Mouse (Mus musculus): ENCODE data around the gene Osm. TPM values are rescaled to one million over a fixed set of nuclear protein-coding genes. Genes with fewer than 3 reads are reported as not detected.

Gene Osm
- polyA plus RNA-seq, 1 experiment from 2014 or later = not detected

DNA sequence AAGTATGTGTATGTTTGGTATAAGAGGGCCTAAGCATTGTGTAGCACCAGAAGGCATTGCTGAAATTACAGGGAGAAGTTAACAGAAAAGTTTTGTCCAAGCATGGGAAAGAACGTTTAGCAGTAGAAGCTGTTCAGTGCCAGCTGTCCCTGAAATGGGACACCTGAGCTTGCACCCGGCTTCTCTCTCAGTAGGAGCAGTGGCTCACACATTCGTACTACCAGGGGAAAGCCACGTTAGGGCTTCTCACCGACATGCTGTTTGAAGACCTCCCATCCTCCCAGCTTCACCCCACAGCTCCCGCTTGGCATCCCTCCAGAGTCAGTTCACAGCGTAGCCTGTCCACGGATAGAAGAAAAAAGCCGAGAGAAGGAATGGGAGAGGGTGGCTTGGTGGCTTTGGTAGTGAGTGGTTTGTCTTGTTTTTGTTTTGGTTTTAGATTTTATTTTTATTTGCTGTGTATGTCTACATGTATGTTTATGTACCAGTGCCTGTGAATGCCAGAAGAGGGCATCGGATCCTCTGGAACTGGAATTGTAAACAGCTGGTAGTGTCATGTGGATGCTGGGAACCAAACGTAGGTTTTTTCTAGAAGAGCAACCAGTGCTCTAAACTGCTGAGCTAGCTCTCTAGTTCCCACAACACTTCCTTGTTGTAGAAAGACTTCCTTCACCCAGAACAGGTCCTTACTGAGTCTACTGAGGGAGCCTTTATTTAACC, 34.1 kb upstream of the Osm start:
- no peak for ATAC-seq (ENCODE audit: insufficient number of reproducible peaks, insufficient read depth, low FRiP score, low TSS enrichment, low read depth)
- H3K4me1 ChIP-seq (replicated peaks) = no peaks in the 10 kb centered on the region
- no peak overlapping the region for H3K4me2 ChIP-seq
- H3K36me3 ChIP-seq = peaks cover 17% of the 10 kb centered on the region
- H3K4me3 ChIP-seq (replicated peaks) = no peak overlapping the region
- no peaks in the 10 kb centered on the region for H3K9me3 ChIP-seq
- H3K27me3 ChIP-seq = no peaks in the 10 kb centered on the region
- 79% methylated on average over 11 of the region's 11 CpGs for WGBS
- H3K27ac ChIP-seq = no peak overlapping the region
- H3K9ac ChIP-seq (replicated peaks) = no peak overlapping the region

DNA sequence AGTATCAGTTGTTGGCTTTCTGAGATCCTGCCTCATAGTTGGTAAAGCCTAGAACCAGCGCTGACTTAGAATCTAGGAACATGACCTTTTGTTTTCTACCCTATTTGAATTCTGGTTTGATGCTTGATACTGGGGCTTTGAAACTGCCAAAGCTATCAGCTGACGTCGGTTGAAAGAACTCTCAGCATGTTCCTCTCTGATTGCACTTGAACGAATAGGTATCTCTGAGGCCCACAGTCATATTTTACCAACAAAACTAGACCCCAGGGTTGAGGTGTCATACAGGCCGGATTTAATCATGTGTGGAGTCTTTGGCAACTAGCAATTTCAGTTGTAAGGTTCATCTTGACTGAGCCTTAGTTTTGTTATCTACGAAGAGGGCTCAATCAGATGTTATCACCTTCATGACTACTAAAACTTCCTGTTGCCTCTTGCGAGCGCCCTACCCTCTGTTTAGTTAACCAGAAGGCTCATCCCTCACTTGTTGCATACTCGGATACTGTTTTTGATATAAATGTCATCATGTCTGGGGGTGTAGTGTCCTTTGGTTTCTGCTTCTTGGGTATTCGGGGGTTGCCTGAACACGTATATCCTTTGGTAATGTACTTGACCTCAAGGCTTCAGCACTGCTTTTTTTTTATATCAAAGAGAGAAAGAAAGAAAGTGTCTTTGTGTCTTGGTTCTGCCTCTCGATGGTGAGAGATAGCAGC, 33.1 kb upstream of the Osm start:
- Histone ChIP-seq H3K27ac (no peak overlapping the region), H3K9ac (replicated peaks) (no peak overlapping the region), H3K9me3 (no peaks in the 10 kb centered on the region), H3K4me2 (no peak overlapping the region), H3K36me3 (peaks cover 27% of the 10 kb centered on the region), H3K27me3 (no peaks in the 10 kb centered on the region), H3K4me3 (replicated peaks) (no peak overlapping the region), H3K4me1 (replicated peaks) (no peaks in the 10 kb centered on the region)
- ATAC-seq (ENCODE audit: insufficient number of reproducible peaks, insufficient read depth, low FRiP score, low TSS enrichment, low read depth) = no peak
- whole genome bisulfite sequencing = 89% methylated on average over 12 of the region's 12 CpGs

DNA sequence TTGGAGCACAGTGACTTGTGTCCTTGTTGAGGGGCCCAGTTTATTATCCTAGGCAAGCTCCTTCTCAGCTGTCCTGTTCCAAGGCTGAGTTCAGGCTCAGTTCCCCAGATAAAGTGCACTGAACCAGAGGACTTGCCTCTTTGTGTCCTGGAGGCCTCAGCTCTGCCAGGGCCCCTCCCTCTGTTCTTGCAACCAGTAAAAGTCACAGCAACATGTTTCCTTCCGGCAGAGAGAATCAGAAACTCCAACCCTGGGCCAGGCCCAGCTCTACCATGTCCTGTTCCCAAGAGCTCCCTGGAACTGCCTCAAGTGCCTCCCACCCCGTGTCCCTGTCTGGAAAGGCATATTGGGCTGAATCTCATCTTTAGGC, 32.5 kb upstream of the Osm start:
- Histone ChIP-seq H3K27ac (no peak overlapping the region), H3K36me3 (peaks cover 32% of the 10 kb centered on the region), H3K4me3 (replicated peaks) (no peak overlapping the region), H3K9me3 (no peaks in the 10 kb centered on the region), H3K4me2 (no peak overlapping the region), H3K9ac (replicated peaks) (no peak overlapping the region), H3K4me1 (replicated peaks) (no peaks in the 10 kb centered on the region), H3K27me3 (no peaks in the 10 kb centered on the region)
- WGBS = 50% methylated on average over 2 of the region's 2 CpGs
- no peak for ATAC-seq (ENCODE audit: insufficient number of reproducible peaks, insufficient read depth, low FRiP score, low TSS enrichment, low read depth)

DNA sequence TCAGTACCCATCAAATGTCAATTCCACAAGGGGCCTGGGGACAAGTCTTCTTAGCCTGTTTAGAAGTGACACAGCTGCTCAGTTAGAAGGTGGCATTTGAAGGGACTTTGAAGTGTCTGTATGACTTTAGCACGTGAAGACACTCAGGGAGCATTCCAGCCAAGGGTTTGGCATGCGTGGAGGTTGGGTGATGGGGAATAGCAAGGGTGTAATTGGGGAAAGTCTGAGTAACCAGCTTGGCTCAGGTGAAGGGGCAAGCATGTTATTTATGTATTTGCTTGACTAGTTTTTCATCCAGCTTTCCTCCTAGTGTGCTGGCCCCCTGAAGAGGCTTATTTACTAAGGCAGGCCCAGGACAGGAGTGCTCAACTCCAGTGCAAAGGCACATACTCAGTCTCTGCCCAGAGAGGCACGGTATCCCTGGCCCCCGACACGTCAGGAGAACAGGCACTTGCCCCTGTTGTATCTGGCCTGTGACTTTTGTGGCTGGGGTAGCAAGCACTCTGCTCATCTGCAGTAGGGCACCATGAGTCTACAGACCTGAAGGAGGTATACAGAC, 31.0 kb upstream of the Osm start:
- no peaks in the 10 kb centered on the region for H3K9me3 ChIP-seq
- no peak overlapping the region for H3K9ac ChIP-seq (replicated peaks)
- no peak overlapping the region for H3K4me2 ChIP-seq
- no peaks in the 10 kb centered on the region for H3K4me1 ChIP-seq (replicated peaks)
- WGBS = 76% methylated on average over 5 of the region's 5 CpGs
- ATAC-seq (ENCODE audit: insufficient number of reproducible peaks, insufficient read depth, low FRiP score, low TSS enrichment, low read depth) = no peak
- H3K27me3 ChIP-seq = no peaks in the 10 kb centered on the region
- H3K4me3 ChIP-seq (replicated peaks) = no peak overlapping the region
- peaks cover 47% of the 10 kb centered on the region for H3K36me3 ChIP-seq
- H3K27ac ChIP-seq = no peak overlapping the region

DNA sequence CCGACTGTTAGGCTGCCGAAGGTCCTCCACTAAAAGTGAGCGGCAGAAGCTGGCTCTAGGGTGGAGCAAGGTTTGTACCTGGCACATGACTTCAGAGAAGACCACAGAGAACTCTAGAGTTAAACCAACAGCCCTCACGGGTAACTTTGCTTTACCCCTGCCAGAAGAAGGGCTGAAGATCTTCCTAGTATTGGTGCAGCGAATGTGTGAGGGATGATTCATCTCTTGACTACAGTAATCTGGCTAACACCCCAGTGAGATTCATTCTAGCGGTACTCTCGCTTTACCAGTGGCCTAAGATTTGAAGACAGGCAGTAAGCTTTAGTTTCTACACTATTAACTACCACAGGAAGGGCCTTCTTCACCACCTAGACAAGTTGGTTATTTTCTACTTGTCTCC, 30.3 kb upstream of the Osm start:
- no peak overlapping the region for H3K27ac ChIP-seq
- no peak overlapping the region for H3K9ac ChIP-seq (replicated peaks)
- no peaks in the 10 kb centered on the region for H3K9me3 ChIP-seq
- H3K4me3 ChIP-seq (replicated peaks) = no peak overlapping the region
- H3K27me3 ChIP-seq = no peaks in the 10 kb centered on the region
- 91% methylated on average over 7 of the region's 7 CpGs for WGBS
- H3K4me1 ChIP-seq (replicated peaks) = no peaks in the 10 kb centered on the region
- H3K4me2 ChIP-seq = no peak overlapping the region
- no peak for ATAC-seq (ENCODE audit: insufficient number of reproducible peaks, insufficient read depth, low FRiP score, low TSS enrichment, low read depth)
- peaks cover 55% of the 10 kb centered on the region for H3K36me3 ChIP-seq

DNA sequence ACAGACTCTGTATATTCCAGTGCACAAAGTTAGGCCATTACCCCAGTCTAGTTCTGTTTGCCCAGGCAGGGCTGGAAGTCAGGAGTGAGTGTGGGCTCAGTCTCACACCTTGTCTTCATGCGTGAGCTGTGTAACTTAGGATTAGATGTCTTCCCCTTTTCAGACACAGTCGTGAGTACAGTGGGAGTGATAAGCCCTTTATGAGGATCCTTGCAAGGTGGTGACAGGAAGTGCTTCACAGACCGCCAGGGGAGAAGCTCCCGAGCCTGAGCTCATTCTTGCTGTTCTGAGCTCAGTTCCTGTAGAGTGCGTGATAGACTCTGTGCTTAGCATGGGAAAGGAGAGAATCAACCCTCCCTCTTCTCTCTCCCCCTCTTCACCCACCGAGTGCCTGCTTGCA, 29.7 kb upstream of the Osm start:
- Histone ChIP-seq H3K27me3 (no peaks in the 10 kb centered on the region), H3K9me3 (no peaks in the 10 kb centered on the region), H3K4me2 (no peak overlapping the region), H3K4me3 (replicated peaks) (no peak overlapping the region), H3K9ac (replicated peaks) (no peak overlapping the region), H3K4me1 (replicated peaks) (no peaks in the 10 kb centered on the region), H3K36me3 (peaks cover 60% of the 10 kb centered on the region), H3K27ac (no peak overlapping the region)
- ATAC-seq (ENCODE audit: insufficient number of reproducible peaks, insufficient read depth, low FRiP score, low TSS enrichment, low read depth) = no peak
- WGBS = 71% methylated on average over 6 of the region's 6 CpGs

DNA sequence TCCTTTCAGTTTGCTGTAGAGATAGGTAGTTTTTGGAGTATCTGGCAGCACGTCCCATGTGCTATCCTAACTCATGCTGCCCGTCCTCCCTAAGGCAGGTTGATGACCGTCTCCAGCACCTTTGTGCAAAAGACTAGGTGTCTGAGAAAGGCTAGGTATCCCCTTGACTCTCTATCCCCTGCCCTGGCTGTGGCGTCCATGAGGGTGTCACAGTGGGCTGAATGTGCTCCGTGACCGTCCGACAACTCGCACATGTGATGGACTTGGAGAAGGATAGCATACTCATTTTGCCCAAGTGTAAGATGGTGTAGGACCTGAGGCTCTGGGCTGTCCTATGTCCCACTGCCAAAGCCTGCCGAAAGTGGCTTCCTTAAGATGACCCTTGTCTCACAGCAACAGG, 28.6 kb upstream of the Osm start:
- no peak overlapping the region for H3K9ac ChIP-seq (replicated peaks)
- no peak overlapping the region for H3K4me3 ChIP-seq (replicated peaks)
- WGBS = 91% methylated on average over 9 of the region's 9 CpGs
- H3K27ac ChIP-seq = no peak overlapping the region
- no peak for ATAC-seq (ENCODE audit: insufficient number of reproducible peaks, insufficient read depth, low FRiP score, low TSS enrichment, low read depth)
- H3K4me1 ChIP-seq (replicated peaks) = no peaks in the 10 kb centered on the region
- no peaks in the 10 kb centered on the region for H3K9me3 ChIP-seq
- H3K4me2 ChIP-seq = no peak overlapping the region
- H3K36me3 ChIP-seq = peaks cover 71% of the 10 kb centered on the region
- no peaks in the 10 kb centered on the region for H3K27me3 ChIP-seq

DNA sequence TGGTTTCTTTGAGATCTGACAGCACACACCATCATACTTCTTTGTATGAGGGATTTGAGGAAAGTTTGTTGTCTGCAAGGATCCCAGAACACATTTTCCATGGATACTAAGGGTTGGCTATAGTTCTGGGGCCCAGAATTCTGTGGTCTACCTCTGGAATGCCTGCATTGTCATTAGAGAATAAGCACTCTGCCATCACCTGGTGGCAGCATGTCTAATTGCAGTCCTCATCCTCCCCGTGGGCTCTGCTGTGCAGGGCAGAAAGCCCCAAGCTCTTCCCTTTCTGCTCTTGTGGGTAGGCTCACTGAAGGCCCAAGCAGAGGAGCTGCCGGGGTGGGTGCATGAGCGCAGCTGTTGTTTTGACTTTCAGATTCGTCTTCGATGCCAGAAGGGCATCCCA, 26.7 kb upstream of the Osm start:
- H3K27ac ChIP-seq = no peak overlapping the region
- H3K9me3 ChIP-seq = no peaks in the 10 kb centered on the region
- no peaks in the 10 kb centered on the region for H3K27me3 ChIP-seq
- H3K4me2 ChIP-seq = no peak overlapping the region
- H3K36me3 ChIP-seq = peaks cover 90% of the 10 kb centered on the region
- no peak overlapping the region for H3K9ac ChIP-seq (replicated peaks)
- ATAC-seq (ENCODE audit: insufficient number of reproducible peaks, insufficient read depth, low FRiP score, low TSS enrichment, low read depth) = no peak
- WGBS = 75% methylated on average over 5 of the region's 5 CpGs
- H3K4me3 ChIP-seq (replicated peaks) = no peak overlapping the region
- no peaks in the 10 kb centered on the region for H3K4me1 ChIP-seq (replicated peaks)

DNA sequence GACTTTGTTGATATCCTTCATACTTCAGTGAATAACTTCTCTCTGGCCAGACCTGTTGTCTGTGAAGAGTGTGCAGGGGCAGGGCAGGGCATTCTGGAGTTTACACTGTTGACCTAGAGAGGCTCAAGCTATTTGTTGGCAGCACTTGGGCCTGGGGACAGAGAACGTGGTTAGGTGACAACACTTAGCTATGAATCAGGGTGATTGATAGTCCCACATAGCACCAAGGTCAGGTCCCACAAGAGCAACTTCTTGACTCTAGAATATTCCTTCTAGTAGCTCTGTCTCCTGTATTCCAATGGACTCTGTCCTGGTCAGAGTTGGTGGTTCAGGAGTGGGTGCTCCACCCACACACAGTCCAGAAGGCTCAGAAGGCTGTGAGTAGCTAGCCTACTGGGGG, 25.4 kb upstream of the Osm start:
- Histone ChIP-seq H3K9ac (replicated peaks) (no peak overlapping the region), H3K4me2 (no peak overlapping the region), H3K4me3 (replicated peaks) (no peak overlapping the region), H3K4me1 (replicated peaks) (no peaks in the 10 kb centered on the region), H3K36me3 (peaks cover 99% of the 10 kb centered on the region), H3K9me3 (no peaks in the 10 kb centered on the region), H3K27me3 (no peaks in the 10 kb centered on the region), H3K27ac (no peak overlapping the region)
- ATAC-seq (ENCODE audit: insufficient number of reproducible peaks, insufficient read depth, low FRiP score, low TSS enrichment, low read depth) = no peak
- 69% methylated on average over 1 of the region's 1 CpGs for WGBS

DNA sequence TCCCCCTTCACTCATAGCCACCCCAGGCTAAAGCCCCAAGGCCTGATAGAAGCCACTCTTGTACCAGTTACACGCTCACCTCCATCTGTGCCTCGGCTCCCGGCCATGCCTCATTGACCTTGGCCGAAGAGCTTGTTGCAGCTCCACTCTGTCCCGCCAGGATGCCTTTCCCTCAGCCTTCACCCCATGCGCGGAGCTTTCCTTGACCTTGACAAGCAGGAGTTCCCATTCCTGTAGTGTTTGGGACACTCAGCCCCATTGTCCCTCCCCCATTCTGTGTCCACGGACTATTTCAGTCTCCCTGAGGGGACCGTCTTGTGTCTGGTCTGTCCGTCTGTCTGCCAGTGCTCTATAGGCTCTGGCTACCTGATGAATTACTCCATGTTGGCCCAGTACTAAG, 23.1 kb upstream of the Osm start:
- ATAC-seq (ENCODE audit: insufficient number of reproducible peaks, insufficient read depth, low FRiP score, low TSS enrichment, low read depth) = no peak
- no peak overlapping the region for H3K4me3 ChIP-seq (replicated peaks)
- peaks cover 7% of the 10 kb centered on the region for H3K27me3 ChIP-seq
- H3K4me1 ChIP-seq (replicated peaks) = peaks cover 3% of the 10 kb centered on the region; the same call in 1 of the 2 replicates
- H3K9me3 ChIP-seq = peaks cover 5% of the 10 kb centered on the region; the same call in 1 of the 2 replicates
- H3K9ac ChIP-seq (replicated peaks) = no peak overlapping the region
- no peak overlapping the region for H3K4me2 ChIP-seq
- H3K27ac ChIP-seq = no peak overlapping the region
- 93% methylated on average over 10 of the region's 10 CpGs for WGBS
- H3K36me3 ChIP-seq = peaks cover 84% of the 10 kb centered on the region

DNA sequence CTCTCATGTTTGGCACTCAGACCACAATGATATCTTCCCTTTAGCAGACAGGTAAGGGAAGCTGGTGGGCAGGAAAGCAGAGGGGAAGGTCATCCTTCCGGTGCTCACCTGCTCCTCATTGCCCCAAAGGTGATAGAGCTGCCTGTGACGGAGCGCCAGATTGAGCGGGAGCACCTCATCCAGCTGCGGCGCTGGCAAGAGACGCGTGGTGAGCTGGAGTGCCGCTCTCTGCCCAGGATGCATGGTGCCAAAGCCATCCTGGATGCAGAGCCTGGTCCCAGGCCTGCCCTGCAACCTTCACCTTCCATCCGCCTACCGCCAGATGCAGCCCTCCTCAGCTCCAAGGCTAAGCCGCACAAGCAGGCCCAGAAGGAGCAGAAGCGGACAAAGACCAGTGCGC, 21.6 kb upstream of the Osm start:
- Histone ChIP-seq H3K27ac (no peak overlapping the region), H3K27me3 (peaks cover 22% of the 10 kb centered on the region), H3K36me3 (peaks cover 69% of the 10 kb centered on the region), H3K4me3 (replicated peaks) (no peak overlapping the region), H3K9me3 (peaks cover 5% of the 10 kb centered on the region; the same call in 1 of the 2 replicates), H3K4me1 (replicated peaks) (peaks cover 14% of the 10 kb centered on the region; the same call in 1 of the 2 replicates), H3K4me2 (no peak overlapping the region), H3K9ac (replicated peaks) (no peak overlapping the region)
- ATAC-seq (ENCODE audit: insufficient number of reproducible peaks, insufficient read depth, low FRiP score, low TSS enrichment, low read depth) = no peak
- 96% methylated on average over 14 of the region's 14 CpGs for WGBS
